Mouse (Mus musculus) embryonic facial prominence, embryonic 10.5 days (tissue): ENCODE results near the gene Tmprss7. TPM values are rescaled to one million over a fixed set of nuclear protein-coding genes. Genes with fewer than 3 reads are reported as not detected.

Source experiments
- DNase-seq: peaks from one replicate; pipeline ENCODE4 v3.0.0-alpha.2; 2017; ENCODE audit warnings: low spot score
- H3K27ac ChIP-seq: fragments of 300-500 bp; sonication (generic); replicated peaks from 2 replicates; pipeline ENCODE4 v1.5.1; 2016; ENCODE audit warnings: mild to moderate bottlenecking
- H3K27me3 ChIP-seq: fragments of 300-500 bp; sonication (generic); replicated peaks from 2 replicates; pipeline ENCODE4 v1.6.1; 2016; ENCODE audit warnings: low read depth, mild to moderate bottlenecking; ENCODE audit not compliant: poor library complexity, severe bottlenecking
- H3K36me3 ChIP-seq: fragments of 300-500 bp; sonication (generic); replicated peaks from 2 replicates; pipeline ENCODE4 v1.6.1; 2016; ENCODE audit warnings: mild to moderate bottlenecking, moderate library complexity
- H3K4me1 ChIP-seq: fragments of 300-500 bp; sonication (generic); 2 replicates; pipeline ENCODE4 v1.6.1; 2016
- H3K4me3 ChIP-seq: fragments of 300-500 bp; sonication (generic); 2 replicates; pipeline ENCODE4 v1.5.1; 2016; ENCODE audit warnings: mild to moderate bottlenecking, moderate library complexity
- H3K9me3 ChIP-seq: fragments of 300-500 bp; sonication (generic); 2 replicates; pipeline ENCODE4 v1.6.1; 2016; ENCODE audit warnings: mild to moderate bottlenecking
- WGBS: fragments of 180-500 bp; shearing (Covaris S2); methylation state at CpG from one replicate; pipeline ENCODE4 v1.1.7; 2016; 5-methylcytosine and 5-hydroxymethylcytosine counted together
- polyA plus RNA-seq: library from polyadenylated mRNA; unstranded; fragments of >200 nt; fragmentation: Nextera tagmentation; extraction: Ambion mirVana; gene quantifications from 2 replicates; pipeline ENCODE4 v1.2.1, GENCODE M21; 2016

Tmprss7 gene
- polyA plus RNA-seq, 1 experiment from 2014 or later, result 0.15 TPM

GRCm38 (mm10) chr16:45610267-45610666, 83.2 kb downstream of the Tmprss7 start, which contains the start of gene Gcsam:
Gene Gcsam (plus strand): TSS chr16:45610380.
- no peaks in the 10 kb centered on the region for H3K9me3 ChIP-seq
- no peaks in the 10 kb centered on the region for H3K36me3 ChIP-seq
- H3K4me1 ChIP-seq, result no peaks in the 10 kb centered on the region
- no peaks in the 10 kb centered on the region for H3K27me3 ChIP-seq
- H3K4me3 ChIP-seq, result no peak within 1 kb of the TSS
- DNase-seq, result no peak
- no peak within 1 kb of the TSS for H3K27ac ChIP-seq
- WGBS, result 73% methylated on average over 4 of the region's 4 CpGs

GRCm38 (mm10) chr16:45609300-45609699, 84.2 kb downstream of the Tmprss7 start:
- 82% methylated on average over 3 of the region's 3 CpGs for WGBS
- DNase-seq, result no peak
- H3K4me1 ChIP-seq, result no peaks in the 10 kb centered on the region
- no peak overlapping the region for H3K27ac ChIP-seq
- H3K27me3 ChIP-seq, result no peaks in the 10 kb centered on the region
- H3K36me3 ChIP-seq, result no peaks in the 10 kb centered on the region
- H3K9me3 ChIP-seq, result no peaks in the 10 kb centered on the region
- H3K4me3 ChIP-seq, result no peak overlapping the region

GRCm38 (mm10) chr16:45608481-45608954, 84.9 kb downstream of the Tmprss7 start:
- H3K4me3 ChIP-seq, result no peak overlapping the region
- no peaks in the 10 kb centered on the region for H3K36me3 ChIP-seq
- 47% methylated on average over 4 of the region's 4 CpGs for WGBS
- no peaks in the 10 kb centered on the region for H3K9me3 ChIP-seq
- no peak for DNase-seq
- no peaks in the 10 kb centered on the region for H3K27me3 ChIP-seq
- H3K4me1 ChIP-seq, result no peaks in the 10 kb centered on the region
- H3K27ac ChIP-seq, result no peak overlapping the region

Other genes with a start within 250 kb of the Tmprss7 start
- not detected in 2 replicates for gene Gm609, start 200.7 kb downstream of the Tmprss7 start, polyA plus RNA-seq
- not detected in 2 replicates for gene Gm17783, start 161.6 kb downstream of the Tmprss7 start, polyA plus RNA-seq
- gene Slc9c1, start 158.3 kb downstream of the Tmprss7 start, polyA plus RNA-seq, result not detected in 2 replicates
- gene Gcsam, start 83.3 kb downstream of the Tmprss7 start, polyA plus RNA-seq, result 0.10 TPM in 1 of 2 replicates, not detected in the other
- gene BC016579, start 39.6 kb downstream of the Tmprss7 start, polyA plus RNA-seq, result 0.09 TPM in 1 of 2 replicates, not detected in the other
- gene Tagln3, start 30.9 kb upstream of the Tmprss7 start, polyA plus RNA-seq, result 88.6 and 91.5 TPM in 2 replicates
- 40.7 and 43.8 TPM in 2 replicates for gene Abhd10, start 49.3 kb upstream of the Tmprss7 start, polyA plus RNA-seq